Mouse (Mus musculus) T-cell, adult 2 months (primary cell): ENCODE data around the gene Acads.
"Not testable (repeated sequence)": the region's sequence is repeated elsewhere in the genome, so short reads cannot be mapped to it uniquely, and the experiment has no call there.

Experiments used
- DNase-seq: peaks from one replicate; pipeline ENCODE4 v3.0.0; 2022; ENCODE audit warnings: low spot score

Acads gene

DNA sequence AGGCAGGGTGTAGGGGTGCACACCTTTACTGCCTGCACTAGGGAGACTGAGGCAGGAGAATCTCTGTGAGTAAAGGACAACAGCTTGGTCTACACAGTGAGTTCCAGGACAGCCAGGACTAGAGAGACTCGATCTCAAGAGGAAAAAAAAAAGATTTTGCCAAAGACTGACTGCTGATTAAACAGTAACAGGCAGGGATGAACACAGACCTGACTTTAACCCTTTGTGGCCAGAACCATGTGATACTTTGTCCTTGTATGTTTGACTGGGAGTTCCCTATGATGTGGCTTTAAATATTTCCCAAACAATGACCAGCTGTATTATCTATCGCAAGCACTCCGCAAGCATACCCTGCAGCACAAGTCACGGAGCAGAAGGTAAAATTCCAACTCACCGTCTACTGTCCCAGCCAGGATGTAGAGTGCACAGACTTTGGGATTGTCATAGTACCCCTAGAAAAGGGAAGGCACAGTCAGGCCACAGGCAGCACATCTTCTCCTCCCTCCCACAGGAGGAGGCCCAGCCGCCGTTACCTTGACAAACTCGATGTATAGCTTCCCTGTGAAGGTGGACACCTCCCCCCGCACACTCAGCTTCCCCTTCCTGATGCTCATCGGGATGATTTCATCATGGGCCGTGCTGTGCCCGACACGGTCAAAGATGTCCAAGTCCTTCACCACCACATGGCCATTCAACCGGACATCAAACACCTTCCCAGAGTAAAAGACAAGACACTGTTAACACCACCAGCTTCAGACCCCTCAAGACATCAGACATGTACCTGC is 30.7 kb upstream of the Acads start:
- no peak for DNase-seq

GRCm38 (mm10) chr5:115148872-115149271 is 29.7 kb upstream of the Acads start:
- DNase-seq: not testable (repeated sequence)

- no peak for DNase-seq
Measured at GRCm38 (mm10) chr5:115148378-115148777, 29.2 kb upstream of the Acads start.

- DNase-seq: no peak
Measured at GRCm38 (mm10) chr5:115147388-115147787, 28.2 kb upstream of the Acads start.

GRCm38 (mm10) chr5:115146747-115147130 is 27.6 kb upstream of the Acads start:
- DNase-seq: no peak

GRCm38 (mm10) chr5:115145976-115146746 is 27.0 kb upstream of the Acads start:
- no peak for DNase-seq

DNA sequence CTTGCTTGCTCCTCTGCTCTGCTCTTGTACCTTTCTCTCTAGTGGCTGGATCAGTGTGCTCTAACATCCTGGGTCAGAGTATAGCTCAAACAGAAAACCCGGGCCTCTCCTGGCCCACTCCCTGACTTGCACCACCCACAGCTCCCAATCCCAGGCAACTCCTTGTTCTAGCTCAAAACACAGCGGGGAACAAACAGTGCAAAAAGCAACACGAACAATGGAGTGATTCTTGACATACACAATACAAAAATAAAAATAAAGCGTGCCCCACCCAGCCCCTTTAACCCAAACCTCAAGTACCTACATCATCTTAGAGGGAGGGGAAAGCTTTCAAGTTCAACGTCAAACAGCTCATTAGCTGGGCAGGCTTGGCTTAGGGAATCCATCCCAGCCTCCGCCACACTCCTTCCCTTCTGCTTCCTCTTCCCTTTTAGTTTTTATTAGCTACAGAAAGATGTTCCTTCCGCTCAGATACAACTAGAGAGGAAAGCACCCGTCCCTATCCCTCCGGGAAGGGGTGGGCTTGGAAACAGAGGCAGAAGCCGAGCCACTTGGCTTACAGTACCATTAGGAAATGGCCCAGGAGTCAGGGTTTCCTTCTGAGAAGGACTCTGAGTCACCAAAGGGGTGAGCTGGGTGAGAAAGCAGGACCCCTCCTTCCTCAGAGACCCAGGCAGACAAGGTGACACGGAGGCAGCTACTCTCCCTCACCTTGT is 26.3 kb upstream of the Acads start:
- DNase-seq: no peak

GRCm38 (mm10) chr5:115144471-115144870 is 25.3 kb upstream of the Acads start:
- no peak for DNase-seq

- DNase-seq: no peak
Measured at GRCm38 (mm10) chr5:115143552-115143951, 24.4 kb upstream of the Acads start.

- DNase-seq: no peak
Measured at GRCm38 (mm10) chr5:115142166-115142697, 23.1 kb upstream of the Acads start.

DNA sequence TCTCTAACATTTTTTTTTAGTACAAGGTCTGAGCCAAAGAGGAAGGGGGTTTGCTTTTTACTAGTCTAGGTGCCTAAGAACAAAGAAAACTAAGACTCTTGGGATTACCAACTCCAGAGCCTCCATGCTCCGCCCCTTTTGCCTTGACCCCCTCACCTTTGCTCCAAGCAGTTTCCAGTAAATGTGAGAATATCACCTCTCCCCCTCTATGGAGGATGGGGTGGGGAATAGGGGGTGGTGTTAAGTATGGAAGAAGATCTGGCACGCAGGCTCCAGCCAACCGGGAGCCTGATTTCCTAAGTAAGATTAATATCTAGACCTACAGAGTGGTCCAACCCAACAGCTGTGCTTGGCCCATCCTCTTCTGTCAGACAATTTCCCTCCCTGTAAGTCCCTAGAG is 21.6 kb upstream of the Acads start:
- DNase-seq: no peak

- no peak for DNase-seq
Measured at GRCm38 (mm10) chr5:115139124-115139523, 20.0 kb upstream of the Acads start.

DNA sequence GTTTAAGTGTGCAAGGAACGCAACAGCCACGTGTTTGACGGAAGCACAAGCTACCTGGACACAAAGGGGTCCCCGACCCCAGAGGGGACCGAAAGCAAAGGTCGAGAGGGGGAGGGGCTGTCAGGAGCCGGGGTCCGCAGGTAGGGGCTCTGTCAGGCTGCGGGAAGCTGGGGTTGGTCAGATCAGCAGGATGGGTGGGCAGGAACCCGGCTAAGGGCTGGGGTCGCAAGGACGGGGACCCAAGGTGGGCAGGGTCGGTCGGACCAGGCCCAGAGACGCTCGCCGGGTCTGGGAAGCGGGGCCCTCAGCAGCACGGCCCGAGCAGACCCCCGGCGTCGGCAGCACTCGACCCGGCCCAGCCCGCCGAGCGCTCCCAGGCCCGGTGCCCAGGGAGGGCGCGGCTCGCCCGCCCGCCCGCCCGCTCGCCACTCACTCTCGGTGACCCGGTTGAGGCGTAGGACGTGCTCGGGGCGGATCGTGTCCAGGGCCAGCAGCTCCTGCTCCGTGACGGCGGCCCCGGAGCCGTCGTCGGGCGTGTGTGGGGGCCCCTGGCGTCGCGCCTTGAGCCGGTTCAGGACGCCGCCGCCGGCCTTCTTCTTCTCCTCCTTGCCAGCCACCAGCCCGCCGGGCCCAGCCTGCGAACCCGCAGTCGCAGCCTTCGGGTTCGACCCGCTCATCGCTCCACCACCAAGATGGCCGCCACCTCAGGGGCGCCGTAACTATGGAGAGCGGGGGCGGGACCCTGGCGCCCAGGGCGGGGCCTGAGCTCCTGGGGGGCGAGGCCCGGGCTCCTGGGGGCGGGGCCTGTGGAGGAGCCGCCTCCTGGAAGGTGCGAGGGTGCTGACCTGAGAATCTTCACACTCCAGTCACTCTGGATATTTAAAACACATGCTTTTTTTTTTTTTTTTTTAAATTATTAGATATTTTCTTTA is 15.4 kb upstream of the Acads start, which contains the start of gene Unc119b:
Gene Unc119b, minus strand, starts transcription at position 742 of the 932 bp plus-strand sequence.
- peak; percentile 89 for DNase-seq

DNA sequence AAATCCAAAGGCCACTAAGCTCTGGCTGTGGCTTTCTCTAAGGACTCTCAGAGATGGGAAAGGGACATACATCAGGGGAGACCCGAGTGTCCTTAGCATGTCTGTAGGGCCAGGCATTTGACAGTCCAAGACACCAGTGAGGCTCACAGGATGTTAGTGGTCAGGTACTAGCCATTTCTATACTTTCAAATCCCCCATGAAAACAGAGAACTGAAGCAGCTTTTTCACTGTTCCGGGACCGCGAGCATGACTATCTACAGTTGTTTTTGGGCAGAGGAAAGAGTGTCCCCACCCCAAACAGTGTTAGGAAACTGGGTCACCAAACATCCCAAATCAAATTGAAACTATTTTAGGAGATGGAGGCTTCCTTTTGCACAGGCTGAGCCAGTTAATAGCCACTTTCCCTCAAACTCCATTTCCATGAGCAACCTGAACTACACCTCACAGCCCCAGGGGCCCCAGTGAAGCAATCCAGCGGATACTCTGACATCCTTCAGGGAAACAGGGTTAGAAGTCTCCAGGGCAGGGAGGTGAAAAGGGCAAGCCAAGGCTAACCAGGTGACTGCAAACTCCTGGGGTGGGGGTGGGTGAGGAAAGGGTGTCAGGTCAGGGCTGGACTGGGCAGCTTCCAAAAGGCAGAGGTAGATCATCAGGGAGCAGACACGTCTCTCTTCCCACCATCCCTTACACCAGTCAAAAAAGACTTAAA is 14.4 kb upstream of the Acads start:
- DNase-seq: no peak

DNA sequence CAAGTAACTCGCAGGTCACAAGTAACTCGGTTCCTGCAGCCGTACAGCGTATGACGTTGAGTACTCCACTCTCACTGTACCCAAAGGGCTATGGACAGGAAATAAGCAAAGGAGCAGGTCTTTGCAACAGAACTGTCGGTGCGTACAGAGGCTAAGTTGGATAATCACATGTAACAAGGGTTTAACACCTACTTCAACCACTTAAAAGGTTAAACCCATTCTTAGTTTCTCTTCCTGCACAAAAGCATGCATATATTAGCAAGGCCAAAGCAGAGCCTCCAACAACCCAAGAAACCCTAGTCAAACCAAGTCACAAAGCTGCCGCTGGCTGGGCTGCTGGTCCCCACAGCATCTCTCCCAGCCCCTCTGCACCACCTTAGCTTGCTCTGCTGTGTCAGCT is 13.3 kb upstream of the Acads start:
- DNase-seq: peak; percentile 64

- DNase-seq: no peak
Measured at GRCm38 (mm10) chr5:115129328-115129727, 10.2 kb upstream of the Acads start.

DNA sequence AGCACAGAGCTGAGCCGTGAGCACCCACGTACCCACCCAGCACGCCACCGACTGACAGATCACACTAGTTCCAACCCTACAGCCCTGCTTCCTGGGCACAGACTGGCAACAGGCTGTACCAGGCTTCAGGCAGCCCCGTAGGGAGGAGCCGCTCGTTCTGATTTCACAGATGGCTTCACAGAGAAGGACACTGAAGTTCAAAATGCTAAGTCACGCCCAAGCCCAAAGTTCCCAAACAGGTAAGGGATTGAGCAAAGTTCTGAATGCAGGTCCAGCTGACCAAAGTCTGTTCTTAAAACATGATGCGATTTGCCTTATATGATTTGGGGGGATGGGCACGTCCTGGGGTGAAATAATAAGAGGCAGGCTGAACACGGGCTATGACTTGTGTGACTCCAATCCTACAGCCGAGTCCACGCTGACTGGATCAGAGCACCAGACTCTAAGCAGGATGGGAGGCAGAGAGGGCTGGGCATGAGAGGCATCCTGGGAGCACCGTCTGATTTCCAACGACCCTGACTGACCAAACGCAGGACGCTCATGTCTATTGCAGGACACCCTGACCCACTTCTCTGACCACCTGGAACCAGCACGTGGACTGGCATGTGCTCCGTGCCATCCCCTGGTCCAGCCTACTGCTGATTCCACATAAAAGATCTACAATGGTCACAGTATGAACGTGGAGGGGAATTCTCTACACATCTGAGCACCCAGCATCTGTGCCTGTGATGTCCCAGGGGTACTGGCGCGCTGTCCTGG is 8.5 kb upstream of the Acads start:
- DNase-seq: no peak

GRCm38 (mm10) chr5:115126578-115127312 is 7.6 kb upstream of the Acads start:
- DNase-seq: peak; percentile 56

- peak; percentile 86 for DNase-seq
Measured at GRCm38 (mm10) chr5:115125211-115125871, 6.2 kb upstream of the Acads start.
